Mouse (Mus musculus) ES-E14 (cell line): ENCODE measurements around the gene Lrrc57.
"Not testable (repeated sequence)": the region's sequence is repeated elsewhere in the genome, so short reads cannot be mapped to it uniquely, and the experiment has no call there.

ENCODE experiments used
- CHD2 ChIP-seq: IDR thresholded peaks from 2 replicates; pipeline ENCODE4 v1.6.1; 2014; ENCODE audit warnings: mild to moderate bottlenecking, low read depth, low read length, inconsistent platforms
- HCFC1 ChIP-seq: IDR thresholded peaks from 2 replicates; pipeline ENCODE4 v1.6.1; 2012; ENCODE audit warnings: low read length, inconsistent platforms, borderline replicate concordance; ENCODE audit not compliant: insufficient read depth

GRCm38 (mm10) chr2:120572161-120572560, 37.2 kb downstream of the Lrrc57 start:
- TF ChIP-seq CHD2, HCFC1: not testable (repeated sequence)
